Mouse (Mus musculus) v-Abl transformed pro-B cells (cell line): ENCODE measurements around the gene Rpl31.

Source experiments
- in situ Hi-C, 2 experiments: fragments of 400-800 bp; cut with MboI; formaldehyde crosslinking; loops; one replicate each; pipeline ENCODE4 v1.15.1; 2025; ENCODE audit not compliant: unreplicated experiment in 2 of 2

Gene Rpl31

DNA sequence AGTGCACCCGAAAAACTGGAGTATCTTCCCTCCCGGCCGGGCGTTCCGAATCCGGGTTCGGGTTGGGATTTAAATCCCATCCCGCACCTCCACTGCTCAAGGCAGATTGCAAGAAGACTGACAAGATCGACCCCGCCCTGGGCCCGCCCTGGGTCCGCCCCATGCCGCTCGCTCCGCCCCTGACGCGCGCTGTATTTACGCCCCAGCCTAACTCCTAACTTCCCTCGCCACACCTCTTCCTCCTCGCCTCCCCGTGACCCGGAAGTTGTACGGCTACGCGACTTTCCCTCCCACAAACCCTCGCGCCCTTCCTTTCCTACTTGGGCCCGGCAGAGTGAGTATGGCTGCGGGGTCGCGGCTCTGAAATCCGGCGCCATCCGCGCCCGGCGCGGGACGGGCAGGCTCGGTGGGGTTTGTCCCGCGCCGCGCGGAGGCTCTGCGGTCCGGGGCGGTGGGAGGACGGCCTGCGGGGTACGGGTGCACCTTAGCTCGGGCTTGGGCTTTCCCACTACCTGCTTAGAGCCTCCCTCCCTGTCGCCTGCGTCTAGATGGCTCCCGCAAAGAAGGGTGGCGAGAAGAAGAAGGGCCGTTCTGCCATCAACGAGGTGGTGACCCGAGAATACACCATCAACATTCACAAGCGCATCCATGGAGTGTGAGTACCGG, at the start of gene Rpl31:
TSS of gene Rpl31 (plus strand) at position 242 of the 666 bp plus-strand sequence.
- in situ Hi-C loops = no loop called here

DNA sequence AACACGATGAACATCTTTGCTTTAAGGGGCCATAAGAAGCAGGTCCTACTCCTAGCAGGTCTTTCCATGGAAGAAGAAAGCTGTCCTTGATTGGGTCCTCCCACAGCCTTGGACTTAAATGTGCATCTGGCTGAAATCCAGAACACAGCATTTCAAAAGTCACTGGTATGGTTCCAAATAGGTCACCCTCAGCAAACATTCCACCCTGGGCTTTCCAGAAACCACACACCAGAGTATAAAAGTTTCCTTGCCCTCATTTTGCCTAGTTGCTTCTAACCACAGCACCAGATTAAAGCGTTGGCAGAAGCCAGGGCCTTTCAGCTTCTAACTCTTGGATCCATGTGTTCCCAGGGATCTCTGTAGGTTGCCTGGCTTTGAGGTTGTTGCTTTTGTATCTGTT, 49.7 kb upstream of the Rpl31 start:
- in situ Hi-C loops = no loop called here

DNA sequence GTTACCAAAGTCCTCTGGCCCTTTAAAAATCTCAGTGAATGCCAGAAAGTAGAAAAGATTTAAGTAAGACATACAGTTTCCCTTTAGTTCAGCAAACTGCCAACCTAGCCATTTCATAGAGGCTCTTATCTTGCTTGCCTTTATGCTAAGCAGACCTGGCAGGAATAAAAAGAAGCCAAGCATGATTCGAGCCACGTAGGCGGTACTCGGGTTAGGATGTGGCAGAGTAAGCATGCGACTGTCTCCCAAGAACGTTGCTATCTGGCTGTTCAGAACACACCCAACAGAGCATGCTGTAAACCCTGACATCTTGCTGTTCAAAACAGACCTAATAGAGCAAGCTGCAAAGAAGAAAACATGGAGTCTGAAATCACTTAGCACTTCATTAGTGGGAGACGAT, 48.8 kb upstream of the Rpl31 start:
- in situ Hi-C loops = no loop called here

DNA sequence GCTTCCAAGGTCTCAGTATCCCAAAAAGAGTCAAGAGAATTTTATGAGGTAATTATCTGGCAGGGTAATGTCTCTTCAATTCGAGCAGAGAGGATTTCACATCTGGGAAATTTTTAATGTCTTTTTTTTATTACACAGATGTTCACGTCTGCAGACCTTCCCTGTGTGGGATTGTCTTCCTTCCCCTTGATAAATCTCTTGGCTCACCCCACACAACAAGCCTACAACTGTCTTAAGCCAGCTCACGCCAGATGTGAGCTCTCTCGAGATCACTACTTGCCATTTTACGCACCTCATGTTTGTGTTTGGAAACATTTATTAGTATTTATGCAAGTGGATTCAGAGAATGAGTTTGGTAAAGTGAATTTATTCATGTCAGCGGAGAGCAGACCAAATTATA, 45.7 kb upstream of the Rpl31 start:
- in situ Hi-C loops = no loop called here

DNA sequence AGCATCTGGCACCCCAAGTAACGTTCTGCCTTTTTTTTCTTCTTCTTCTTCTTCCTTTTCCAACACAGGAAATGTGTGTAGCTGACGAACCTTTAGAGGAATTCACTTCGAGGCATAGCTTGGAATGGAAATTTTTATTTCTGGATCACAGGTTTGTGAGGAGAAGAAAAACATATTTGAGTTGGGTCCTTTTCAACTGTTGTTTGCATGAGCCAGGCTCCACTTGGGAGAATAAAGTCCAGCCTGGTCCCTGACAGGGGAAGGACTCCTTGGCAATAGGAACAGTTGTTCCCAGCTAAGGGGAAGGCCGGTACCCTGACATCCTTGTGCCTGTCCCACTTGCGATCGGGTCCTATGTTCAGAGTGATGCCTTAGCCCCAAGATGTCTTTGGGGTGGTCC, 42.4 kb upstream of the Rpl31 start:
- in situ Hi-C loops = no loop called here

DNA sequence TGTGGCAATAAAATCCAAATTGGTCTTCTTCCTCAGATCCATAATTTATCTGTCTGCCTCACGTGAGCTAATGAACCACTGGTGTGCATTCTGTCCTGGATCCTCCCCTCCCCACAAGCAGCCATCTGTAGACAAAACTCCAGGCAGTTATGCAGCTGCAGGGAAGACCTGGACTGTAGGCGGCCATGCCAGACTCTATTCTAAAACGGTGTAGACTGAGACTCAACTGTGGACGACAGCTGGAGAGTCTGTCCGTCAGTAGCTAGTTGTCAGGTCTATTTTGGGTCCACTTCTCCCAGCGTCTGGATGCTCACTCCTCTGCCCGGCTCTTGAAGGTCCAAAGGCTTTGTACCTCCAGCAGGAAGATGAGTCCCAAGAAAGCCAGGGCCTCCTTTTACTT, 40.1 kb upstream of the Rpl31 start:
- in situ Hi-C loops = no loop called here

DNA sequence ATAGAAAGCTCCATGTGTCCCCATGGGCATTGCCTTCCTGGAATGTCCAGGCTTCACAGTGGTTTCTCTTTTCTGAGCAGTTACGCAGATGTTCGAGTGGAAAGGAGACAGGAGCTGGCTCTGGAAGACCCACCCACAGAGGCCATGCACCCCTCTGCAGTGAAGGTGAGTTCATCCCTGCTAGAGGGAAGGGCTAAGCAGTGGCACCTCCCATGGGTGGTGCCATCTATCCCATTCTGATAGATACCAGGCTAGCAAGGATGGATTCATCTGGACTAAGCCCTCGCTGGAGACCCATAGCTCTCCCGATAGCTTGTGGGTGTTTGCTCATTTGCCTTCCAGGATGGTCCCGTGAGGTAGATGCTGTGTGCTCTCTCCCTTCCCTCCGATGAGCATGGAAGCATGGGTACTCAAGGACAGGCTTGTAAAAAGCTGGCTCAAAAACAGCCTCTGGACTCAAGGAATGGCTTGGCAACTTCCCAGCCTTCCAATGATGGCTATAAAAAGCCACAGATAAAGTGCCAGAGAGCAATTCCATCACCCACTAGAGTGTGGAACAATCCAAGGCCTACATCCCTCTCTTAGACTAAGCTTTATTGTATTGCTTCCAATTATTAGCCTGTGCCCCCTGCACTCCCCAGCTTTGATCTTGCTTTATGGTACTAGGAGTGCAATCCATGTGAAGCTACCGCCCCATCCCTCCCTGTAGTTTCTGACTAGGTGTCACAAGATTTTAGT, 36.6 kb upstream of the Rpl31 start:
- in situ Hi-C loops = no loop called here

DNA sequence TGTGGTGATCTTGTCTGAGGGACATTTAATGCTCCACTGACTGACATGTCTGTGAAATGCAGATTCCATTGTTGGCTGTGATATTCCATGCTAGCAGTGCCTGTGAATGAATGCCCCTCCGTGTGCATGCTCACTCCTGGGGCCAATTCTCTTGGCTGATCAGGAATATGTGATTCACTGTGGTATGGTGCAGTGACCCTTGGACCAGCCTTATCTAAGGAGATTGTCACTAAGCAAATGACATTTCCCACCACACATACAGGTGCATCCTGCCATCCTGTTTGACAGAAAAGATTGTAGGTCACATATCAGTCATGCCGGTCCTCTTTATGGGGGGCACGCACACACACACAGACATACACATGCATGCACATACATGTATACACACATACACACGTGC, 35.2 kb upstream of the Rpl31 start:
- in situ Hi-C loops = no loop called here

DNA sequence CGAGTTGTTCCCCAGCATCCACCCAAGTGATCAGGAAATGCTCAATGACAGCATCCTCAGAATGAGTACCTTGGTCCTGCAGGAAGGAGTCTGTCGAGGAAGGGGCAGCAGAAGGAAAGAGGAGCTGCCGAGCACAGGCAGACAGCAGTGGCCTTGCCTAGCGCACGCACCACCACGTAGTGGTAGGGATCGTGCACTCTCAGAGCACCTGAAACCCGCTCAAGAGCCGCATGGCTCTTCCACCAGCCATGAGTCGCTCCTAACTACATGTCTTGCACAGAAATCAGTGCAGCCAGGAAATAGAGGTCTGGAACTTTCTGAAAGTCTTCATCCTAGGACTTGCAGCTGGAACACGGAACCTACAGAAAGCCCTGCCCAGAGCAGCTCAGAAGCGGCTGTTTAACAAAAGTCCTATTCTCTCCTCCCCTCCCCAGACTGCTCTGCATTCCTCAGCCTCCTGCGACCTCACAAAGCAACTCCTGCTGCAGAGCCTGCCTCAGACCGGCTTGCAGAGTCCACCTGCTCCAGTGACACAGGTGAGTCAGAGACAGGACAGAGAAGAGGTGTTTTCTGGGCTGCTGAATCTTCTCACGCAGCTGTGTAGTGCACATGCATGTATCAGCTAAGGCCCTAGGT, 32.0 kb upstream of the Rpl31 start:
- in situ Hi-C loops = no loop called here

DNA sequence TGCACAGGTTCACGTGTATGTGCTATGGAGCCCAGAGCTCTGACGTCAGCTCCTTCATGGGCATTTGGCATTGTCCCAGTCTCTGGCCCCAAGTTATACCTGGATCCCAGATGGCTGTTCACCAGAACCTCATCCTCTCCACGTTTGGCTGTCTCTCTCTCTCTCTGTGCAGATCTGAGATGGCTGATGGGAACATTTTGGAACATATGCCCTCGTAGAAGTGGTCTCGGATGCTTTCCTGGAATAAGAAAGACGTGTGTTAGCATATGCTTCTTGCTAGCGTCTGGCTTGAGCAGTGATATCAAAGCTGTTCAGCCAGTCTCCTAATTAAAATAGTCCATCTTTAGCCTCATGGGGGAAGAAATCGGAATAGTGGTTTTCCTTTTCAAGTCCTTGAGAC, 30.9 kb upstream of the Rpl31 start:
- in situ Hi-C loops = no loop called here

DNA sequence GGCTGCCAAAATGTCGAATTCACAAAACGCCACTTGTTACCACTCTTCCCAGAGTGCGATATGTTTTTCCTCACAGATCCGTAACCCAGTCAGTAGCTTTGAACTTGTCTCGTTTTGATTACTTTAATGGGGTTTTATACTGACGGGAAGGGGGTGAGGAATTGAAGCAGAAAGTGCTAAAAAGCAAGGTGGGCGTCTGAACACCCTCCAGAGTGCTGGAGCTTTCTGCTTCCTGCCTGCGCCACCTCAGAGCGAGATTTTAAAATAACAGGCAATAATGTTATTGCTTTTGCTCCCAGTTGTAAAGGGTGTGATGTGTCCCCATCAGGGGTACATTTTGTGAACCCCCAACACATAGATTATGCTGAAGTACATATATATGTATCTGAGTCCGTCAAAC, 28.8 kb upstream of the Rpl31 start:
- in situ Hi-C loops = no loop called here

DNA sequence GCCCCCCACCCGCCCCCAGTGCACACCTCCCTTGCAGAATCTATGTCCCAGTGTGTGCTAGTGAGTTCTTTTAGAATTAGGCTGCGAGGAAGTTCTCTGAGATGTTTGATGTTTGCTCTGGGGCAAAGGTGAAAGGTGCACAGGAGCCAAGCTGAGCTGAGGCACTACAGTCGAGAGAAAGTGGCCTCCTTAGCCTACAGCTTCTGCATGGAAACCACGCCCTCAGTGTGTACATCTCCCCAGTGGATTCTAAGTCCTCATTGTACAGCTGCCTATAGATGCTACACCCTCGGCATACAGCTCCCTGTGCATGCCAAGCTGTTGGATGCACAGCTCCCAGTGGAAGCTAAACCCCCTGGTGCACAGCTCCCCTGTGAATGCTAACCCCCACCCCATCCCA, 28.2 kb upstream of the Rpl31 start:
- in situ Hi-C loops = no loop called here

DNA sequence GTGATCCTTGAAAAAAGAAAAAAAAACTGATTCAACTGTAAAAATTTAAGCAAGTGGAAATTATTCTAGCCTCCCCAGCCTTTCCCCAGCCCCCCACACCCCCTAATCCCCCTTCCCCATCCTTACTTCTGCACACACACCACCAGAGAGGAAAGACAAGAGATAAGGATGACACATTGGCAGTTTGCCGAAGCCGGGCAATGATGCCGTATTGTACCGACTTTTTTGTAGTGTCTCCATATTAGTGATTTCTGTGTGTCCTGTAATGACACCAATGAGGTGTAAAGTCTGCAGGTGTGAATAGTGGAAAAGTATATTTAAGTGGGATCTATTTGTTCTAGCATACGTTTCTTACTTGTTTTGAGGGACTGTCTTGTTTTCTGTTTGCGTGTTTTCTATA, 27.5 kb upstream of the Rpl31 start:
- in situ Hi-C loops = loop anchor here in 1 of 2 experiments (10.0 kb wide), 1 partner anchor 335 kb away; no protein-coding TSS in a partner anchor

DNA sequence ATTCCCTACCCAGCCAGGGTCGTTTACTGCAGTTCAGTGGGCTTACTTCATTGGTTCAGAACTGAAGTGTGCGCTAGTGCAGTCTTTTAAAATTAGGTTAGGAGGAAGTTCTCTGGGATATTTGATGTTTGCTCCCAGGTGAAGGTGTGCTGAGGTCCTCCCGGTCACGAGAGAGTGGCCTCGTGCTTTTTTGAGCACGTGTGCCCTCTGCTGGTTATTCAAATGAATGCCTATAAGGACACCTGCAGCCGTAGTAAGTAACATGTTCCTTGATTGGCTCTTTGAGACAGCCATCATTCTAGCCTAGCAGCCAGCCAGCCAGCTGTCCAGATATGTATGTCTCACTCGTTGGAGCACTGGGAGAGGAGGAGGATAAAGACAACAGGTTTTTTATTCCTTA, 27.0 kb upstream of the Rpl31 start:
- in situ Hi-C loops = loop anchor here in 1 of 2 experiments (10.0 kb wide), 1 partner anchor 336 kb away; no protein-coding TSS in a partner anchor

DNA sequence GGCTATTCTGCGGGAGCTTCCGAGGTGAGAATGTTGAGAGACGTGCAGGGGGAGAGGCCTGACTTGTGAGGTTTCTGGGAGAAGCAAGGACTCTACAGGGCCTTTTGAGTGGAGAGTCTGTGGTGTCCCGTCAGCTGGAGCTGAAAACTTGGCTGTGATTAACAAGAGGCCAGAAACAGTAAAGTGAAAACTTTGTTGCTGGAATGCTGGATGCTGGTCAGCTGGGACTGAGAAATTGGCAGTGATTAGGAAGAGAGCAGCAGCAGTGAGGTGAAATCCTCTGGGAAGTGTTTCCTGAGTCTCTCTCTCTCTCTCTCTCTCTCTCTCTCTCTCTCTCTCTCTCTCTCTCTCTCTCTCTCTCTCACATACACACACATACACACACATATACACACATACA, 25.8 kb upstream of the Rpl31 start:
- in situ Hi-C loops = loop anchor here in 1 of 2 experiments (10.0 kb wide), 1 partner anchor 337 kb away; no protein-coding TSS in a partner anchor

DNA sequence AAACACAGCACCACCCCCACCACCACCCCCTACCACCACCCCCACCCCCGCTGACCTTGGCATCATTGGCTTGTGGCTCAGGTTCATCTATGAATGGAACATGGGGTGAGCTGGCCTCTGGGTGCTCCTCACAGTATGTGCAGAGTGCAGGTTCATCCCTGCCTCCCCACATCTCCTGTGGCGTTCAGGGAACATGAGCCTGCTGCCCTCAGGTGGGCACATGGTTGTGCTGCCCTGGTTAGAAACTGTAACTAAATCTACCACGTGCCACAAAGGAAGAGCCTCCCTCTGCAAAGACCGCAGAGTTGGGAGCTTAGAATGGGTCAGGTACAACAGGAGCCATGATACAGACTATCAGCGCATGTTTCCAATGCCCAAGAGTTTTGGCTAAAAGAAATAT, 24.4 kb upstream of the Rpl31 start:
- in situ Hi-C loops = loop anchor here in 1 of 2 experiments (10.0 kb wide), 1 partner anchor 338 kb away; no protein-coding TSS in a partner anchor

DNA sequence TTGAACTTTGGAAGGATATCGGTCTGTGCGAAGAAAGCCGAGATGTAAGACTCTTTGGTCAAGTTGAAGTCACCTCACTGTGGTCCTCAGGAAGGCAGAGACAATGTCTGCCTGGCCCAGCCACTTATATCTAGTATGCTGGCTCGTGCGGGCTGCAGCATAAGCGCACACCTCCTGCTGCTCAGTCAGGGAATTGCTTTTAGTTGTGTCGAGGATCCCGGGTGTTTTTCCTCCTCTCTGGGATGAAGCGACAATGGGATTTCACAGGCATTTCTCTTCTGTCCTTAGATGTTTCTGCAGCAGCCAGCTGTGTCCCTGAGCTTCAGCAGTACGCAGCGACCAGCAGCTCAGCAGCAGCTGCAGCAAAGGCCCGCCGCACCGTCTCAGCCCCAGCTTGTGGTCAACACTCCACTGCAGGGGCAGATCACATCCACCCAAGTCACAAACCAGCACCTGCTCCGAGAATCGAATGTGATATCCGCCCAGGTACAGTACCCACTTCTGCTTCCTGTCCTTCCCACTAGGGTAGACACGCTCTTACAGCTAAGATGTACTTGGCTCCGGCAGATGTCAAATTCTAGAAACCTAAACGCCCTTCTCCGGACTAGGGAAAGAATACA, 22.6 kb upstream of the Rpl31 start:
- in situ Hi-C loops = loop anchor here in 1 of 2 experiments (10.0 kb wide), 1 partner anchor 340 kb away; no protein-coding TSS in a partner anchor

DNA sequence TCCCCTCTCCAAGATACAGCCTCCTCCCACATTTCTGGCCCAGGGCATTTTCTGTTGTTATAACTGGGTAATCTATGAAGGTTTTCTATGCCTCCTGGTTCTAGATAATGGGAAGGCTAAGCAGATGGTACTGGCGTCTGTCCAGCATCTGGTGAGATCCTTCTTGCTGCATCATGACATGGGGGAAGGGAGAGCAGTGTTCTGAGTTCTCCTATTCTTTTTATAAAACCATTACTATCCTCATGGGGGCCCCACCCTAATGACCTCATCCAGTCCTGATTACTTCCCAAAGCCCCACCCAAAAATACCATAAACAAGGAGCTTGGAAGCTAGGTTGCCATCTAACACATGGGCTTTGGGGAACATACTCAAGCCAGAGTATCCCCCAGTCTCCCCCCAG, 18.6 kb upstream of the Rpl31 start:
- in situ Hi-C loops = loop anchor here in 1 of 2 experiments (10.0 kb wide), 1 partner anchor 344 kb away; no protein-coding TSS in a partner anchor

DNA sequence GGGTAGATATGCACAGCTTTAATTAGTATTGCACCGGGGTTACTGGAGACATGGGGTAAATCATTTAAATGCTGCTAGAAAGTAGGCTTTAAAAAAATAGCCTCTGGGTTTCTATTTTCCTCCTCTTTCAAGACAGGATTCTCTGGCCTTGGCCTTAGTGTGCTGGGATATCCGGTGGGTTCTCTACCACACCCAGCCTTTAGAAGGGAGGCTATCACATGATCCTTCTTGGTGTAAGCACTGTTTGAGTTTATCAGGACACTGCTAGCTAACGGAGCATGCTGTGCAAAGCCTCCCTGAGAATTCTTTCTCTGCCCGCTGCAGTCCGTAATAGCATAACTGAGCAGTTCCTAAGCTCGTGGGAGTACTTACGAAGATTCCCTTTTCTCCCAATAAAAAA, 18.2 kb upstream of the Rpl31 start:
- in situ Hi-C loops = loop anchor here in 1 of 2 experiments (10.0 kb wide), 1 partner anchor 345 kb away; no protein-coding TSS in a partner anchor

DNA sequence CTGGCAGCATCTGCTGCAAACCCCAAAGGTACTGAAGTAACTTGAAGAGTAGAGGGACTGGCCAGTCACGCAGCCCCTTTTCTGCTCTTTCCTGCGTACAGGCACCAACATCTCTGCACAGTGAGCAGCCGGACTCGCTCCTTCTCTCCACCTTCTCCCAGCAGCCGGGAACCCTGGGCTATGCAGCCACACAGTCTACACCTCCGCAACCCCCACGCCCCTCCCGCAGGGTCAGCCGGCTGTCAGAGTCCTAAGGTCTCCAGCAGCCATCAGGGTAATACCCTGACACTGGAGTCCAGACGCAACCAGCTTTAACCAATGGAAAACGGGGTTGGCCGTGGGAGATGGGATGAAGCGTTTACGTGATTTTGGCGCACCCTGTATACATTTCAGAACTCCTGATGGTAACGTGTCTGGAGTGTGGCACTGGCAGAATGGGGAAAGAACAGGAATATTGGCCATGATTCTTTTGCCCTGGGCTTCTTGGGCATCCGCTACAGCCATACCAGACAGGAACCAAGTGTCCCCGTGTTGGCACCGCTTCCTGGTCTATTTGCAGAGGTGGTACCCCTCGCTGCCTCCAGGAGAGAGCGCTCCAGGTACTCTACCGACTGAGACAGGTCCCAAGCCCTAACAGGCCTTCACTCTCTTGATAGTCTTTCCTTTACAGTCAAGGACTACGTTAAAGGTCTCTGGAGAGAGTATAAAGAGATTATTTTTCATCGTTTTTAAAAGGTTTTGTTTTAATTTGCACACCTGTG, 5.7 kb upstream of the Rpl31 start:
- in situ Hi-C loops = no loop called here
